Mouse (Mus musculus) small intestine, adult 2 months (tissue): ENCODE results near the gene Ager. TPM values are rescaled to one million over a fixed set of nuclear protein-coding genes. Genes with fewer than 3 reads are reported as not detected.

Source experiments
- H3K27ac ChIP-seq: fragments of 200-500 bp; 2 replicates; pipeline ENCODE4 v1.5.1; 2012; ENCODE audit warnings: low read depth, low read length, control low read depth, inconsistent platforms; ENCODE audit not compliant: insufficient read depth
- H3K27me3 ChIP-seq: fragments of 200-500 bp; 2 replicates; pipeline ENCODE4 v1.6.1; 2012; ENCODE audit warnings: mild to moderate bottlenecking, moderate library complexity, low read length, inconsistent platforms; ENCODE audit not compliant: control insufficient read depth, insufficient read depth
- H3K36me3 ChIP-seq: fragments of 200-500 bp; 2 replicates; pipeline ENCODE4 v1.6.1; 2012; ENCODE audit warnings: mild to moderate bottlenecking, low read length, control low read depth, inconsistent platforms; ENCODE audit not compliant: control insufficient read depth, insufficient read depth
- H3K4me1 ChIP-seq: fragments of 200-500 bp; 2 replicates; pipeline ENCODE4 v1.6.1; 2012; ENCODE audit warnings: low read length, inconsistent platforms, mixed read lengths; ENCODE audit not compliant: control insufficient read depth, insufficient read depth, insufficient read length
- H3K4me3 ChIP-seq: fragments of 200-500 bp; 2 replicates; pipeline ENCODE4 v1.5.1; 2012; ENCODE audit warnings: low read depth, mild to moderate bottlenecking, control low read depth, inconsistent platforms, low read length, moderate library complexity
- CTCF ChIP-seq: fragments of 200-500 bp; IDR thresholded peaks from 2 replicates; pipeline ENCODE4 v1.5.1; 2012; ENCODE audit warnings: low read depth, mild to moderate bottlenecking, control low read depth, inconsistent platforms, low read length, moderate library complexity, mixed read lengths; ENCODE audit not compliant: insufficient replicate concordance, insufficient read length; ENCODE audit errors: extremely low read depth
- POLR2A ChIP-seq: fragments of 200-500 bp; IDR thresholded peaks from 2 replicates; pipeline ENCODE4 v1.6.1; 2012; ENCODE audit warnings: low read depth, mild to moderate bottlenecking, control low read depth, inconsistent platforms, low read length, moderate library complexity
- WGBS: fragments of 180-500 bp; shearing (Covaris S2); methylation state at CpG from one replicate; pipeline ENCODE4 v1.1.7; 2018; 5-methylcytosine and 5-hydroxymethylcytosine counted together
- polyA plus RNA-seq: library from polyadenylated mRNA; depleted of rRNA; stranded (reverse); fragments of >200 nt; gene quantifications from 2 replicates; pipeline ENCODE4 v1.2.3, GENCODE M21; 2012

The Ager gene
- polyA plus RNA-seq, 1 experiment = 1.7 TPM

DNA sequence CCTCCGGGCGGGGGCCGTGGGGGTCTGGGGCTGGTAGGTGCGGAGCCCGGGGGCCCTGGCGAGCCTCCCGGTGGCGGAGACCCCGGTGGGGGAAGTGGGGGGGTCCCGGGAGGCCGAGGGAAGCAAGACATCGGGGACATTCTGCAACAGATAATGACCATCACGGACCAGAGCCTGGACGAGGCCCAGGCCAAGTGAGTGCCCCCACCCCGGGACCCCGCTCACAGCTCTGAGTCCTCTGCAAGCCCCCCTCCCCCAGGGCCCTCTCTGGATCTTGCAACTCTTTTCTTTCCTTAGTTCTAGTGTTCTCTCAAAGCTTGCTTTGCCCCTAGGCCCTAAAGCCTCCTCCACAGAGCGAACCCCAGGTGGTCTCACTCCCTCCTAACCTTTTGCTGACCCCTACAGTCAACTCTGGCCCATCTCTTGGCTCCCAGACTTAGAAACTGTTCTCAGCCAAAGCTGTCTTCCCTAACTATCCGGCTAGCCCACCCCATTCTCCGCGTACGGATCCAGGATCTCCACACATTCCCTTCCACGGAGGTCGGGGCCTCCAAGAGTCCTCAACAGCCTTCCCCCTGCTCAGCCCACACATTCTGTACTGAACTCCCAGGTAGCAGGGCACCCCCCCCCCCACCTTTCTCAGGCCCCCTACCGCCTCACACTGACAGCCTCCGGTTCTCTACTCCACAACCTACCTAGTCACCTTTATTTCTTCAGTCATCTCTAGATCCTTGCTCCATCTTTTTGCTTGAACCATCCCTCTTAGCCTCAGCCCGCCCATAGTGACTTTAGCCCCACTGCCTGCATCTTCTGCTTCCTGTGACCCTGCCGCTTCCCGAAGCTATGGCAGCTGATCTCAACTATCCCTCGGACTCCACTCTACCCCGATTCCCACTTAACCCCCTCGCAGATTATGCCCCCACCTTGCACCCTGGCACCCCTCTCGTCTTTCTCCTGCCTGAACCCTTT is 4.8 kb upstream of the Ager start:
- Histone ChIP-seq H3K27ac (peak overlapping the region; percentile 66), H3K4me1 (peaks cover 18% of the 10 kb centered on the region), H3K27me3 (no peaks in the 10 kb centered on the region), H3K36me3 (peaks cover 20% of the 10 kb centered on the region), H3K4me3 (peak overlapping the region; percentile 96)
- 4% methylated on average over 31 of the region's 32 CpGs for WGBS
- TF ChIP-seq POLR2A (no peak), CTCF (no peak)

- H3K36me3 ChIP-seq = peaks cover 20% of the 10 kb centered on the region
- H3K4me3 ChIP-seq = peak overlapping the region; percentile 96
- TF ChIP-seq CTCF = no peak
- no peak for TF ChIP-seq POLR2A
- WGBS = 46% methylated on average over 34 of the region's 34 CpGs
- H3K27ac ChIP-seq = no peak overlapping the region
- no peaks in the 10 kb centered on the region for H3K27me3 ChIP-seq
- H3K4me1 ChIP-seq = peaks cover 15% of the 10 kb centered on the region
These were observed 3.7 kb upstream of the Ager start for GRCm38 (mm10) chr17:34593752-34594525.

DNA sequence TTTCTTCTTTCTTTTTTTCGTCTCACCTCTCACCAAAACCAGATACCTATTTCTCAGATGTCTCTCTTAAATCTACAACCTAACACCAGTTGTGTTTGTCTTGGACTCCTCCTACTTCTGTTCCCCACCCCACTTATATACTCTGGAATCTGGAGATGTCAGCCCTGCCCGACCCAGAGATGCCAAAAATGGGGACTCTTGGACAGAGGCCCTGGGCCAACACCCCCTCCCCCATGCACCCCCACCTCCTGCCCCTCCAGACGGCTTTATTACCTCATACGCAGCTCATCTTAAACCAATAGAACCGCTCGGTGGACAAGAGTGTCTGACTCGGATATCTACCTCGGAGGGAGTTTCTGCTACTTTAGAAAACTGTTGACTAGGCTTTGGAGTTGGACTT is 1.6 kb upstream of the Ager start:
- 75% methylated on average over 8 of the region's 8 CpGs for WGBS
- no peak for TF ChIP-seq CTCF
- TF ChIP-seq POLR2A = no peak
- H3K27ac ChIP-seq = no peak overlapping the region
- no peaks in the 10 kb centered on the region for H3K27me3 ChIP-seq
- H3K4me1 ChIP-seq = peaks cover 14% of the 10 kb centered on the region
- no peak overlapping the region for H3K4me3 ChIP-seq
- H3K36me3 ChIP-seq = peaks cover 28% of the 10 kb centered on the region

DNA sequence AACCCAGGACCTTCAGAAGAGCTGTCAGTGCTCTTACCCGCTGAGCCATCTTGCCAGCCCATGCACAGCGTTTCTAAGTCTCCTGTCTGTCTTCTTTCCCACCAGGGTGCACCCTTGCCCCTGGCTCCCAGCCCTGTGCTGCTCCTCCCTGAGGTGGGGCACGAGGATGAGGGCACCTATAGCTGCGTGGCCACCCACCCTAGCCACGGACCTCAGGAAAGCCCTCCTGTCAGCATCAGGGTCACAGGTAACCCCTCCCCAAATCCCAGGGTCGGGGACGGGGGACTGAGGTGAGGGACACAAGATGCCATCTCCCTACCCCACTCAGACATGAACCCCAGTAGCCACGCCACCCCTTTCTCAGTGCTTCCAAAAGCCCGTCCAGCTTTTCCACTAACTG is 2.2 kb downstream of the Ager start:
- Histone ChIP-seq H3K27me3 (no peaks in the 10 kb centered on the region), H3K36me3 (peaks cover 24% of the 10 kb centered on the region), H3K27ac (no peak overlapping the region), H3K4me1 (peaks cover 11% of the 10 kb centered on the region), H3K4me3 (no peak overlapping the region)
- WGBS = 68% methylated on average over 9 of the region's 9 CpGs
- TF ChIP-seq CTCF (no peak), POLR2A (no peak)

GRCm38 (mm10) chr17:34601796-34602195 is 4.1 kb downstream of the Ager start:
- H3K4me3 ChIP-seq = no peak overlapping the region
- WGBS = 76% methylated on average over 12 of the region's 12 CpGs
- peaks cover 17% of the 10 kb centered on the region for H3K4me1 ChIP-seq
- TF ChIP-seq CTCF (no peak), POLR2A (no peak)
- H3K36me3 ChIP-seq = peaks cover 11% of the 10 kb centered on the region
- no peaks in the 10 kb centered on the region for H3K27me3 ChIP-seq
- no peak overlapping the region for H3K27ac ChIP-seq

DNA sequence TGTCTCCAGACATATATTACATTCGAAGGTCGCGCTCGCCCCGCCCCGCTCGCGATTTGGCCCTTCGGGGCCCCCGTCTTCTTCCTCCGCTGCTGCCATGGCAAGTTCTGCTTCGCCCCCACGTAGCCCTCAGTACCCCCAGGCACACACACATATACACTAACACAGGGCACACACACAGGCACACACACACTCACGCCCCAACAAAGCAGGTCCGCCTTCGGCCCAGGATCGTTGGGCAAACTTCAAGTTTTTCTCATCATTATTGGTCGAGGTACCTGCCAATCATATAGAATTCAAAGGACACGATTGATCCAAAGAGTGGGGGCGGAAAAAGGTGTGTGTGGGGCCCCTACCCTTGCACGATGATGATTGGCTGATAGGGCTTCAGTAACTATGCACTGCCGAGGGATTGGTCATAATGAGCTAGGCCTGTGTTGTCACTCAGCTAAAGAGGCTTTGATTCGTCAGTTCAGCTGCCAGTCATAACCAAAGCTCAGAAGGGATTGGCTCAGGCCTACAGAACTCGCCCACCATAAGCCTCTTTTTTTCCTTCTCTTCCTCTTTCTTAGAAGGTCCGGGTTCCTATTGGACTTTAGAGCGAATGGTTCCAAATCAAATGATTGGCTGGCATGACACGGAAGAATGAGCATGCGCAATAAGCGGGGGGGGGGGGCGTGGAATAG is 5.9 kb downstream of the Ager start, which contains the start of gene Rnf5:
TSS of gene Rnf5 (minus strand) at position 316 of the 686 bp plus-strand sequence.
- peak within 1 kb of the TSS; percentile 100 for H3K27ac ChIP-seq
- WGBS = 1% methylated on average over 30 of the region's 30 CpGs
- peak within 1 kb of the TSS; percentile 97 for H3K4me3 ChIP-seq
- peak; percentile 49; the same call in 1 of the 2 replicates for TF ChIP-seq POLR2A
- TF ChIP-seq CTCF = no peak
- H3K27me3 ChIP-seq = no peaks in the 10 kb centered on the region
- H3K4me1 ChIP-seq = peaks cover 30% of the 10 kb centered on the region
- H3K36me3 ChIP-seq = peaks cover 11% of the 10 kb centered on the region
